Mouse (Mus musculus) liver, adult (tissue): ENCODE results near the gene Hist1h4a.
"Not testable (repeated sequence)": the region's sequence is repeated elsewhere in the genome, so short reads cannot be mapped to it uniquely, and the experiment has no call there.

ENCODE experiments used
- GATA4 ChIP-seq: IDR thresholded peaks from 2 replicates; pipeline ENCODE4 v1.6.1; 2014; ENCODE audit warnings: mild to moderate bottlenecking, low read length; ENCODE audit not compliant: insufficient replicate concordance

Gene Hist1h4a

DNA sequence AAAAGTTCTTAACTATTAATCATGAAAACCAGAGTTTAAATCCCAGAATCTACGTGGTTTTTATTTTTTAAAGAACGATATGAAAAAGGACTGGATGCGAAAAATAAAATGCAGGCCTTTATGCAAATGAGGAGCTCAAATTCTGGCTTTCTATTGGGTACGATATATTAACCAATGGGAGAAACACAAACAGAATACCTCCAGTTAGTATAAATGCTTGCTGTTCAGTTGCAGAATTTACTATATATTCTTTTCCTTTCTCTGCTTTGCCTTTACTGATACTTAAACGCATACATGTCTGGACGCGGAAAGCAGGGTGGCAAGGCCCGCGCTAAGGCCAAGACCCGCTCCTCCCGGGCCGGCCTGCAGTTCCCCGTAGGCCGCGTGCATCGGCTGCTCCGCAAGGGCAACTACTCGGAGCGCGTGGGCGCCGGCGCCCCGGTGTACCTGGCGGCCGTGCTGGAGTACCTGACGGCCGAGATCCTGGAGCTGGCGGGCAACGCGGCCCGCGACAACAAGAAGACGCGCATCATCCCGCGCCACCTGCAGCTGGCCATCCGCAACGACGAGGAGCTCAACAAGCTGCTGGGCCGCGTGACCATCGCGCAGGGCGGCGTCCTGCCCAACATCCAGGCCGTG is 10.1 kb downstream of the Hist1h4a start, which contains the start of gene Hist1h2ab:
Gene Hist1h2ab, plus strand, starts transcription at position 288 of the 639 bp plus-strand sequence.
- not testable (repeated sequence) for TF ChIP-seq GATA4

- no peak for TF ChIP-seq GATA4
Observed at GRCm38 (mm10) chr13:23749563-23750121, 11.4 kb downstream of the Hist1h4a start.

GRCm38 (mm10) chr13:23747892-23748288 is 13.1 kb downstream of the Hist1h4a start:
- TF ChIP-seq GATA4: no peak

DNA sequence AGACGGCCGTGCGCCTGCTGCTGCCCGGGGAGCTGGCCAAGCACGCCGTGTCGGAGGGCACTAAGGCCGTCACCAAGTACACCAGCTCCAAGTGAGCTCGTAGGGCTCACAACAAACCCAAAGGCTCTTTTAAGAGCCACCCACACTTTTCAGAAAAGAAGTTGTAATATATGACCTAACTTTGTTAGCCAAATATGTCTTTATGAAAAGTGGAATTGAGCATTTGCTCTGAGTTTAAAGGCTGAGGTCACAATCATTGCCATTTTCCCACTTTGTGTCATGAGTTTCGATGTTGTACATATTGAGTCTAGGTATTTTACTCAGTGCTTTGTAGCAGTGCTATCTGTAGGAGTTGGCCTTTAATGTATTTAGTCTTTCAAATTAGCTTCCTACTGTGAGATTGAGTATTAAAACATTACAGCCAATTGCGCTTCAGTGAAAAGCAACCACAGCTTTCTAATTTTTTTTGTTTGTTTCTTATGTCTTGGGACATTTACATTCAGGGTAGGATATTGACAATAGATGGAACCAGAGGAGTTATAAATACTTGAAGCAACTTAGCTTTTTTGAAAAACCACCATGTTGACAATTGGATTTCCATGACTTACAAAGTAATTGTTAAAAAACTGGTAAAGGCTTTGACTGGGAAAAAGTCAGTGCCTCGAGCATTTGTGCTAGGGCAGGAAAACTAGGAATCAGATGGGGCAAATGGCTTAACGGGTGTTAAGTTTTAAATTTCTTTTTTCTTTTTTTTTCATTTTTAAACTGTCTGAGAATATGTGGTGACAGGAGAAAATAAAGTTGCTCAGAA is 13.7 kb downstream of the Hist1h4a start:
- TF ChIP-seq GATA4: no peak

DNA sequence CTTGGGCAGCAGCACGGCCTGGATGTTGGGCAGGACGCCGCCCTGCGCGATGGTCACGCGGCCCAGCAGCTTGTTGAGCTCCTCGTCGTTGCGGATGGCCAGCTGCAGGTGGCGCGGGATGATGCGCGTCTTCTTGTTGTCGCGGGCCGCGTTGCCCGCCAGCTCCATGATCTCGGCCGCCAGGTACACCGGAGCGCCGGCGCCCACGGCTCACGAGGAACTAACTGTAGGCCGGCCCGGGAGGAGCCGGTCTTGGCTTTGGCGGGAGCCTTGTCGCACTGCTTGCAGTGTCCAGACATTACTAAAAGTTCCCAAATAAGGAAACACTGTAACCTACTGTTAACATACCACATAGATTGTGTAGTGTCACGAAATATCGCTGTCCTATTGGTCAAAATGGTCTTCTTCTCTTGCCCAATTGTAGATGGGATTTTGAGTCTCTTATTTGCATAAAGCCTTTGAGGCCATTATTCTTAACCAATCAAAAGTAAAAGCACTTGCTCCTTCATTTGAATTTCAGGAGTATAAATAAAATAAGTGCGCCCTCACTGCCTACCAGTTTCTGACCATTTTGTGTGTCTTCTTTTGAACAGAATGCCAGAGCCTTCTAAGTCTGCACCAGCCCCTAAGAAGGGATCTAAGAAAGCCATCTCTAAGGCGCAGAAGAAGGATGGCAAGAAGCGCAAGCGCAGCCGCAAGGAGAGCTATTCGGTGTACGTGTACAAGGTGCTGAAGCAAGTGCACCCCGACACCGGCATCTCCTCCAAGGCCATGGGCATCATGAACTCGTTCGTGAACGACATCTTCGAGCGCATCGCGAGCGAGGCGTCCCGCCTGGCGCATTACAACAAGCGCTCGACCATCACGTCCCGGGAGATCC is 14.6 kb downstream of the Hist1h4a start, which contains the start of gene Hist1h2bb:
Gene Hist1h2bb, plus strand, starts transcription at position 534 of the 880 bp plus-strand sequence.
- TF ChIP-seq GATA4: not testable (repeated sequence)

DNA sequence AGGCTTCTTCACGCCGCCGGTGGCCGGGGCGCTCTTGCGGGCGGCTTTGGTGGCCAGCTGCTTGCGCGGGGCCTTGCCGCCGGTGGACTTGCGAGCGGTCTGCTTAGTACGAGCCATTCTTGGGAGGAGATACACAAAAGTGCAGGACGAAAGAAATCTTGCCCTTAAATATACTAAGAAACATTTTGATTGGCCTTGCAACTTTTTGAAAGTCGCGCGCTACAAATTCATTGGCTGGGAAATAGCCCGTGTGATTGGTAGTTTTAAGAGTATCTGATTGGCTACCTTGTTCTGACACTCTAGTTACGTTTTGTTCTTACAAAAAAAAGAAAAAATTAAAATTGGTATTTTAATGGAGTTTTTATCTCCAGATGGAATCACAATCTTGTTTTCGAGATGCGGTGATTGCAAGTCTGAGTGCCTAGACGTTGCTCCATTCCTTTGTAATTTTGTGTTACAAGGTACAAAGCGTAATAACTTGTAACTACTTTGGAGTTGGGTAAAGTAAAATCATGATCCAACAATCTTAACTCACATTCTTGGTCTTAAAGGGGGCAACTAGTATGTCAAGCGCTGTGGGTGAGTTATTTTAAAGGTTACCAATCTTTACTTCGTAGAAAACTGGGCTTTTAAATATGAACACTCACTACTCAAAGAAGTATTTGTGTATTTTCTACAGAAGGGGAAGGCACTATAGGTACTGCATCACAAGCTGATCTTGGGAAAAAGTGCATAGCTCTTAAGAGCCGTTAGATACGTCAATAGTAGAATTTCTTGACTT is 15.5 kb downstream of the Hist1h4a start, which contains the start of gene Hist1h3c:
Gene Hist1h3c, minus strand, starts transcription at position 222 of the 781 bp plus-strand sequence.
- TF ChIP-seq GATA4: no peak

DNA sequence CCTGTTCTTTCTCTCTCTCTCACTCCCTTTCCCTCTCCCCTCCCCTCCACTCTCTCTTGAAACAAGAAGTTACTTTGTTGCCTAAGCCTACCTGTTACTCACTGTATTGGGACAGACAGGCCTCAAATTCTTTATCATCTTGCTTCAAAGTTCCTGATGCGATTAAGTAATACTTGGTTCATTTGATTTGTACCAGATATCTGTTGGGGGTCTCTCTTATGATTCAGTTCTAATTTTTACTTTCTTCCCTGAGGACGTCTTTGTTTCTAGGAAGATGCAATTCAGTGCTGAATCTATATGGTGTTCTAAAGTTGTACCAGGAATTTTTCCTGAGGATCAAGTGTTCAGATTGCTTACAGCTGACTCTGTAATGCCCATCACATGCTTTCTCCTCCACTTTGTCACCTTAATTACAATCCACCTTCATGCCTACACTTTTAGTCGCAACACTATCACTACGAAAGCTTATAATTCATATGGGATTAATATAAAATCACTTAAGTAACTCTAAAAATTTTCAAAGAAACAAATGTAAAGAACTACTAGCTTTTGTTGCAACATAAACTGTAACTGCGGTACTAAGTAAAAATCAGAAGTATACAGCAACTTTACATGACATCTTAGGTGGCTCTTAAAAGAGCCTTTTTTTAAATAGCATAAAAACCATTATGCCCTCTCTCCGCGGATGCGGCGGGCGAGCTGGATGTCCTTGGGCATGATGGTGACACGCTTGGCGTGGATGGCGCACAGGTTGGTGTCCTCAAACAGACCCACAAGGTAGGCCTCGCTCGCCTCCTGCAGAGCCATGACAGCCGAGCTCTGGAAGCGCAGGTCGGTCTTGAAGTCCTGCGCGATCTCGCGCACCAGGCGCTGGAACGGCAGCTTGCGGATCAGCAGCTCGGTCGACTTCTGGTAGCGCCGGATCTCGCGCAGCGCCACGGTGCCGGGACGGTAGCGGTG is 16.3 kb downstream of the Hist1h4a start:
- TF ChIP-seq GATA4: no peak

DNA sequence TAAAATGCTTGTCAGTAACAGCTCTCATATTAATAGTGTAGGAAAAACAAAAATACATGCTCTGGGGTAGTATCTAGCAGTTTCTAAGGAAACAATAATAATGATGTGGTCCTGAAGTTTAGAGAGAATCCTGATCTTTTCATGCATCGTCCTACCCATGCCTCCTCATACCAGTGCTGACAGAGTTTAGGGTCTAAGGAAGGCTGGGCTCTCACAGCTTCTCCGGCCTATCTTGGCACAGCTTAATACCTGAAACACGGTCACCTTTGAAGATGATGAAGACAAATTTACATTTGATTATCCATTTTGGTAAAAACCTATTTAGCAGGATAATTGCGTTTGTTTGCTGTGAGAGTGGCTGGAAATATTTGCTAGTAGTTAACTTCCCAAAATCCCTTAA is 17.1 kb downstream of the Hist1h4a start:
- no peak for TF ChIP-seq GATA4

- TF ChIP-seq GATA4: no peak
Observed at GRCm38 (mm10) chr13:23743215-23743614, 17.8 kb downstream of the Hist1h4a start.

DNA sequence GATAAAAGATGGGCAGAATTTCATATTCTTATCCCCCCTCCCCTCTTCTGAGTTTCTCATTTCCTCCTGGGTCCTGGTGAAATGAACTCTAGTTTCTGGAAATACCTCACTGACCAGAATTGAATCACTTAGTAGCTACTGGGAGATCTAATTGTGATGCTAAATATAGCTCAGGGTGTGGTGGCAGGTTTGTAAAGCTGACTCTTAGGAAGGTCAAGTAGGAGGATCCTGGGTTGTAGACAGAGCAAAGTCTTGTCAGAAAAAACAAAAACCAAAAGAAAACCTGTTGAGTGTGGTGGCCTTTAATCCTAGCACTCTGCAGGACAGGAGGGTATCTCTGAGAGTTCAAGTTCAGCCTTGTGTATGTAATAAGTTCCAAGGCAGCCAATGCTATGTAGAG is 19.0 kb downstream of the Hist1h4a start:
- TF ChIP-seq GATA4: no peak

- no peak for TF ChIP-seq GATA4
Observed at GRCm38 (mm10) chr13:23740910-23741309, 20.1 kb downstream of the Hist1h4a start.

GRCm38 (mm10) chr13:23740256-23740840 is 20.7 kb downstream of the Hist1h4a start:
- TF ChIP-seq GATA4: no peak

DNA sequence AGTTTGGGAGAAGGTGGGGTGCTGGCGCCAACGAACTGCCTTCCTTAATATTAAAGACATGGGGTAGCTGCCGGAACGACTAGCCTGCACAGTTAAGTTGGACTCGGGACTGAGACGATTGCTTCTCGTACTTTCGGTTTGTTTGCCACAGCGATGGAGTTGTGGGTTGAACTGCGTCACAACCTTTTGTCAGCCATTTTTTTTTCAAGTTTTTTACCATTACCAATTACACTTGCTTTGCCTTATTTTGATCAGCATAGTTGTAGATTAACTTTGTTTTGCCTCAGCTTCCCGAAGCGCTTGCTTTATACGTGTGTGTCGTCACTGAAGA is 21.1 kb downstream of the Hist1h4a start:
- TF ChIP-seq GATA4: no peak
